Mouse (Mus musculus): ENCODE measurements around the gene Emg1.
"Not testable (repeated sequence)": the region's sequence is repeated elsewhere in the genome, so short reads cannot be mapped to it uniquely, and the experiment has no call there.

The Emg1 gene

GRCm38 (mm10) chr6:124703789-124704188, 8.2 kb downstream of the Emg1 start:
- DNase-seq, result no peak

GRCm38 (mm10) chr6:124702784-124703103, 9.2 kb downstream of the Emg1 start:
- peak; percentile 77 for DNase-seq

- DNase-seq, result no peak
Observed at GRCm38 (mm10) chr6:124702102-124702783, 9.7 kb downstream of the Emg1 start.

DNA sequence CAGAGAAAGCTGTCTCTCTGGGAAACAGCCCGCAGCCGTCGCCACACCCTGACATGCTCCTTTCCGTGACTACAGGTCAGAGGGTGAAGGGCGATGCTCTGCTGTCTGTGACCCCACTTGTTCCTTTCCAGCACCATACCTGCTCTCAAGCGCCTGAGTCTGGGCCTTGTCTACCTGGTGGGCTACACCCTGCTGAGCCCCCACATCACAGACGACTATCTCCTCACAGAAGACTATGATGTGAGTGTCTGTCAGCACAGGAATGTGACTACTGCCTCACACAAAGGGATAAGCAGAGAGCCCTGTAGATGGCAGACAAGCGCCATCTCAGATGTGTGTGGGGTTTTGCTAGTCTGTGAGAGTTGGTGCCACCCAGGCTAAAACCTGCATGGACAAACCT, 10.6 kb downstream of the Emg1 start:
- no peak for DNase-seq

- DNase-seq, result peak; percentile 75
Observed at GRCm38 (mm10) chr6:124699962-124700610, 11.9 kb downstream of the Emg1 start.

DNA sequence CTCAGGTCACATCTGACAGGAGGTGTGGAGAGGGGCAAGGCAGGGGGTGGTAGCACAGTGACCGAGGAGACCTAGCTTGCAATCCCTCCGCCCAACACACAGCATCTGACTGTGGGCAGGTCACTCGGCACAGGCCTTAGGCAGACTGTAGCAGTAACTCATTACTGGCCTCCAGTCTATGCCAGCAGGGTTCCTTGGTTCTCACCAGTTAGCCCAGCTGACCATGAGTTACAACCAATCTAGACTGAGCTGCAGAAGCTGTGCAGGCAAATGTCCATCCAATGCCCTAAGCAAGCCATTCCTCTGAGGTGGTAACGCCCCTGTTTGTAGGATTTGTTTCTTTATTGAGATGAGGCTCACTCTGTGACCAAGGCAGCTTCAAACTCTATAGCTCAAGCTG, 12.6 kb downstream of the Emg1 start:
- DNase-seq, result no peak

DNA sequence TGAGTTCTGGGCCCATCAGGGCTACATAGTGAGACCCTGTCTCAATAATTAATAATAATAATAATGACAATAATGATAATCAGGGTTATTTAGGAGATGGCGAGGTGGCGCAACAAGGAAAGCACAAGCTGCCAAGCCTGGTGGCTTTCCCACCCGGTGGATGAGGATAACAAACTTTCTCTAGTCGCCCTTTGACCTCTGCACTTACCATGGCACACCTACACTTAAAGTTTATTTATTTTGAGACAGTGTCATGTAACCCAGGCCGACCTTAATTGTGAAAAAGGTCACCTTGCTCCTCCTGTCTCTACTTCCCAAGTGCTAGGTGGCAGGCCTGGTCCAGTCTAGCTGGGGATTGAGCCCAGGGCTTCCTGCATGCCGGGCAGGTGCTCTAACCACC, 13.2 kb downstream of the Emg1 start:
- no peak for DNase-seq

- no peak for DNase-seq
Observed at GRCm38 (mm10) chr6:124696441-124697150, 15.4 kb downstream of the Emg1 start.

- peak; percentile 64 for DNase-seq
Observed at GRCm38 (mm10) chr6:124694166-124694955, 17.6 kb downstream of the Emg1 start.

GRCm38 (mm10) chr6:124693243-124693981, 18.6 kb downstream of the Emg1 start:
- DNase-seq, result no peak

DNA sequence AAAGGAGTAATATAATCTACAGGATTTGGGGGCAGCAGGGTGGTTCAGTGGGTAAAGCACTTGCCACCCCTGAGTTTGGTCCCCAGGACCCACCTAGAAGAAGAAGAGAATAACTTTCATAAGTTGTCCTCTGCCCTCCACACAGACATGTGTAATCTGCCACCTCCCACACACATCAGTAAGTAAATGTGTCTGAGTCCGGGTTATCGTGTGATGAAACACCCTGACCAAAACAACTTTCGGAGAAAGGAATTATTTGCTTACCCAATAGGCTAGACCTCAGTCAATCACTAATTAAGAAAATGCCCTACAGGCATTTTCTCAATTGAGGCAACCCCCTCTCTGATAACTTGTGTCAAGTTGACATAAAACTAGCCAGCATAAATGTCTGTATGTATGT, 21.5 kb downstream of the Emg1 start:
- DNase-seq, result no peak

GRCm38 (mm10) chr6:124689011-124689410, 23.0 kb downstream of the Emg1 start:
- DNase-seq, result no peak

DNA sequence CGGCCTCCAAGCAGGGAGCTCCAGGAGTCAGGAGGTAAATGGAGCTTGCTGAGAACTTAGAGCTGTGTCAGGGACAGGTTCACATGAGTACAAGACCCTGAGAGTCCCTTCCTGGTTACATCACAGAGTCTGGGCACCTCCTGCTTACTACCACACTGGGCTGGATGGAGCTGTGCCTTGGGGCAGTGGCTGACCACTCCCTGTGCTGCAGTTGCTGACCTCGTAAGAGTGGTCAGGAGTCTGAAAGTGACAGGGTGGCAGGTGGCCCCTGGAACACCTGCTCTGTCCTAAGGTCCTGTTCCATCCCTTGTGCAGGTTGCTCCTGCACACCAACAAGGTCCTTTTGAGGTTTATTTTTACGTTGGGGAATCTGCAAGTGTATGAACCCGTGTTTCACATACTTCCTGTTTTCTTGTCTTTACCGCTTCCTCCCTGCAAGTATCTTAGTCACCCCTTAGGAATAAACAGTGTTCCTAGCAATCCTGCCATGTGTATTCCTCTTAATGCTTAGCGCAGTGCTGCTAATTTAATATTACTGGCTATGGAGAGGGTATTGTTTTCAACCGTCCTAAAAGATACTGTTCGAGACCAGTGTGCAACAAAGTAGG, 23.7 kb downstream of the Emg1 start:
- DNase-seq, result no peak

DNA sequence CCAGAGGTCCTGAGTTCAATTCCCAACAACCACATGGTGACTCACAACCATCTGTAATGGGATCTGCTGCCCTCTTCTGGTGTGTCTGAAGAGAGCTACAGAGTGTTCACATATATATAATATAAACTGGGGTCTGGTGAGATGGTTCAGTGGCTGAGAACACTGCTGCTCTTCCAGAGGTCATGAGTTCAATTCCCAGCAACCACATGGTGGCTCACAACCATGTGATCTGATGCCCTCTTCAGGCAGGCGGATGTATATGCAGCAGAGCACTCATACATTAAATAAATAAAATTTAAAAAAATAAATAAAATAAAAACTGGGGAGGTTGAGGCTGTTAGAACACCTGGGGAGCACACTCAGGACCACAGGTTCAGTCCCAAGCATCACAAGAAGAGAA, 25.3 kb downstream of the Emg1 start:
- DNase-seq, result not testable (repeated sequence)

GRCm38 (mm10) chr6:124685606-124686386, 26.2 kb downstream of the Emg1 start:
- DNase-seq, result no peak

GRCm38 (mm10) chr6:124683591-124684417, 28.2 kb downstream of the Emg1 start:
- peak; percentile 39 for DNase-seq

GRCm38 (mm10) chr6:124682291-124682690, 29.7 kb downstream of the Emg1 start:
- DNase-seq, result not testable (repeated sequence)

DNA sequence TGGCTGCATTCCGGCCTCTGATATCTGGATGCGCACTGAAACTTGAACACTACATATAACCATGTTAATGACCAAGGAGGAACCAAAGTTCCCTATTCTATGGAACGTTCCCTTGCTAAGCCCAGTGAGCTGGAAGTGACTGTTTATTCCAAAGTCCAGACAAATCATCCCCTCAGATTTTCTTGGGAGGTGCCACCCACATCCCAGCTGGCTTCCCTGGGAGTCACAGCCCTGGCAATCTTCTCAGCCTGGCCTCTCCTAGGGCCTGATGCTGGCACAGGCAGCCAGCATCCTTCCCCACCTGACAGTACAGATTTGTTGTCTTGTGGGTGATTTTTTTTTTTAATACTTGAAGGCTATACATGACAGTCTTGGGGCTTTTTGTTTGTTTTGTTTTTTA, 32.5 kb downstream of the Emg1 start:
- DNase-seq, result peak; percentile 48

DNA sequence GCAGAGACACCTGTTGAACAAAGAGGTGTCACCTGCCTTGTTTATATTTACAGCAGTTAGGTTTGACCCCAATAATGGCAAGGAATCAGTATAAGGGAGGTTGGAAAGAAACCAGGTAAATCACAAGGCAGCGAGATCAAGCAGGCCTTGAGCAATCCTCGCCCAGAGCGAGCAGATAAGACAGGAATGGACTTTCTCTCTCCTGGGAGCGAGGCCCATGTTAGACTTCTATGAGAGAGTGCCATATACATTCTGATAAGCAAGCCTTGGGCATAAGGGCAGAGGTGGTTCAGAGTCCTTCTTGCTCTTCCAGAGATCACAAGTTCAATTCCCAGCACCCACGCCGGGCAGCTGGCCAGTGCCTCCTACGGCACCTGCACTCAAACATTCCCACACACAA, 33.2 kb downstream of the Emg1 start:
- no peak for DNase-seq

DNA sequence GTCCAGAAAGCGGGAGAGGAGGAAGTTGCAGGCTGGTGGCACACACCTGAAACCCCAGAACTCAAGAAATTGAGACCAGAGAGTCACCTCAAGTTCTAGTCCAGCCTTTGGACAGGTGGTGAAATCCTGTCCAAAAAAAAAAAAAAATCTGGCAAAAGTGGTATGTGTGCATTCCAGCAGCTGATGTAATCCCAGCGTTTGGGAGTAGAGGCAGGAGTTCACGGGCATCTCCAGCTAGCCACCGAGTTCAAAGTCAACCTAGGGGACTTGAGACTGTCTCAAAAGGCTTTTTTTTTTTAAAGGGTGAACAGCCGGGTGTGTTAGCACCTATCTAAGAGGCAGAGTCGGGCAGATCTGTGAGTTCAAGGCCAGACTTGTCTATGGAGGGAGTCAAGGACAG, 35.8 kb downstream of the Emg1 start:
- no peak for DNase-seq
